Mouse (Mus musculus): ENCODE results near the gene Kcnk12. TPM values are rescaled to one million over a fixed set of nuclear protein-coding genes. Genes with fewer than 3 reads are reported as not detected.
A peak's percentile ranks its signal among the peaks of the same experiment; 100 is the strongest.

Gene Kcnk12
- not detected for total RNA-seq (2021)
- long read RNA-seq, experiment 1 = 0 reads
- long read RNA-seq, experiment 2 = 0 reads

- peak in 1 of 2 experiments; percentile 34 for DNase-seq (ENCODE audit: low spot score in 2 of 2)
Observed at GRCm38 (mm10) chr17:87797688-87798291, at the start of gene Kcnk12. TSS of gene Kcnk12 (minus strand) at chr17:87797994.

- DNase-seq (ENCODE audit: low spot score in 2 of 2) = no peak
Observed at GRCm38 (mm10) chr17:87842156-87842555, 44.4 kb upstream of the Kcnk12 start.

- no peak for DNase-seq (ENCODE audit: low spot score in 2 of 2)
Observed at GRCm38 (mm10) chr17:87840079-87840478, 42.3 kb upstream of the Kcnk12 start.

GRCm38 (mm10) chr17:87834850-87835249 is 37.1 kb upstream of the Kcnk12 start:
- DNase-seq (ENCODE audit: low spot score in 2 of 2) = no peak

- DNase-seq (ENCODE audit: low spot score in 2 of 2) = no peak
Observed at GRCm38 (mm10) chr17:87826909-87827308, 29.1 kb upstream of the Kcnk12 start.

- no peak for DNase-seq (ENCODE audit: low spot score in 2 of 2)
Observed at GRCm38 (mm10) chr17:87826036-87826560, 28.3 kb upstream of the Kcnk12 start.

- DNase-seq (ENCODE audit: low spot score in 2 of 2) = no peak
Observed at GRCm38 (mm10) chr17:87825454-87826008, 27.7 kb upstream of the Kcnk12 start.

GRCm38 (mm10) chr17:87823031-87823430 is 25.2 kb upstream of the Kcnk12 start:
- no peak for DNase-seq (ENCODE audit: low spot score in 2 of 2)

GRCm38 (mm10) chr17:87809556-87809955 is 11.8 kb upstream of the Kcnk12 start:
- no peak for DNase-seq (ENCODE audit: low spot score in 2 of 2)

GRCm38 (mm10) chr17:87799948-87800340 is 2.1 kb upstream of the Kcnk12 start:
- no peak for DNase-seq (ENCODE audit: low spot score in 2 of 2)

GRCm38 (mm10) chr17:87799212-87799947 is 1.6 kb upstream of the Kcnk12 start:
- DNase-seq (ENCODE audit: low spot score in 2 of 2) = no peak

GRCm38 (mm10) chr17:87798423-87798941 is 688 bp upstream of the Kcnk12 start:
- DNase-seq (ENCODE audit: low spot score in 2 of 2) = peak; percentile 39 to 73

- no peak for DNase-seq (ENCODE audit: low spot score in 2 of 2)
Observed at GRCm38 (mm10) chr17:87796881-87797416, 845 bp downstream of the Kcnk12 start.

- DNase-seq (ENCODE audit: low spot score in 2 of 2) = peak in 1 of 2 experiments; percentile 6
Observed at GRCm38 (mm10) chr17:87795927-87796714, 1.7 kb downstream of the Kcnk12 start.

GRCm38 (mm10) chr17:87794801-87795200 is 3.0 kb downstream of the Kcnk12 start:
- no peak for DNase-seq (ENCODE audit: low spot score in 2 of 2)

- no peak for DNase-seq (ENCODE audit: low spot score in 2 of 2)
Observed at GRCm38 (mm10) chr17:87793331-87793730, 4.5 kb downstream of the Kcnk12 start.

GRCm38 (mm10) chr17:87792623-87793315 is 5.0 kb downstream of the Kcnk12 start:
- DNase-seq (ENCODE audit: low spot score in 2 of 2) = no peak

- DNase-seq (ENCODE audit: low spot score in 2 of 2) = no peak
Observed at GRCm38 (mm10) chr17:87791517-87792098, 6.2 kb downstream of the Kcnk12 start.

GRCm38 (mm10) chr17:87790661-87791060 is 7.1 kb downstream of the Kcnk12 start:
- no peak for DNase-seq (ENCODE audit: low spot score in 2 of 2)

GRCm38 (mm10) chr17:87788216-87788615 is 9.6 kb downstream of the Kcnk12 start:
- peak in 1 of 2 experiments; percentile 7 for DNase-seq (ENCODE audit: low spot score in 2 of 2)
